Mouse (Mus musculus): ENCODE data around the gene Clk4.

The Clk4 gene

DNA sequence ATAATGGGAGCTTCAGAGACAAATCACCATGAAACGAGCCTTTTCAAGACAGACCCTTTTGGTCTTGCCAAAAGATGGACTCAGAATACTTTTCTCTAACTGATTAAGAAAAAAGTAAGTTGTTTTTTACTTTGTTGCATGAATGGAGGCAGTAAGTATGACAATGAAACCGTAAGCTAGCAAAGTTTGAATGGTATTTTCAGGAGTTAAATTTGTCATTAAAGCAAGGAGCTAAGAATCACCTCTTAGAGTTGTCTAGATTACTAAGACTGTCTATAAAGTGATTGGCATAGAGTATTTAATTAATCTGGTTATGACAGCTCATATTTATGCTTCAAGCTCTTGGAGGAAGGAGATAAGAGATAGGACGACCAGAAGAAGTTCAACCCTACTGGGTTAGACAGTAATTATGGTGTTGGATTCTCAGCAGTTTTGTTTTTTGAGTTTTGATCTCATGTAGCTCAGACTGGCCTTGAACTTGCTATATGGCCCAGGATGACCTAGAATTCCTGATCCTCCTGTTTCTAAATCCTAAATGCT lies at the start of gene Clk4:
Clk4 (plus strand) TSS at position 51 of the 540 bp plus-strand sequence.
- DNase-seq, result no peak

DNA sequence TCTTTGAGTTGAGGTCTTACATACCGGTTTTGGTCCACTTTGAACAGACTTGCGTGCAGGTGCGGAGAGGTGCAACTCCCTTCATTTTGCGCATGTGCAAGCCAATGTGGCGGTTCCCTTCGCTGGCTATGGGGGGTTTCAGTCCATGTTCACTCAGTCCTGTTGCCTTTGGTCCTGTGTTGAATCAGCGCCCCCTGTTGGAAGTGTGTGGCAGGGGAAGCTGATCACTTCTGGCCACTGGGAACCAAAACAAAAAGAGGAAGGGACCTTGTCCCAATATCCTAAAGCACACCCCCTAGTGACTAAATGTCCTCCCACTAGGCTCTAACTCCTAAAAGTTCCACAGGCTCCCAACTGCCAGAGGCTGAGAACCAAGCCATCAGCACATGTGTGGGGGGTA lies 47.5 kb upstream of the Clk4 start:
- no peak for DNase-seq

DNA sequence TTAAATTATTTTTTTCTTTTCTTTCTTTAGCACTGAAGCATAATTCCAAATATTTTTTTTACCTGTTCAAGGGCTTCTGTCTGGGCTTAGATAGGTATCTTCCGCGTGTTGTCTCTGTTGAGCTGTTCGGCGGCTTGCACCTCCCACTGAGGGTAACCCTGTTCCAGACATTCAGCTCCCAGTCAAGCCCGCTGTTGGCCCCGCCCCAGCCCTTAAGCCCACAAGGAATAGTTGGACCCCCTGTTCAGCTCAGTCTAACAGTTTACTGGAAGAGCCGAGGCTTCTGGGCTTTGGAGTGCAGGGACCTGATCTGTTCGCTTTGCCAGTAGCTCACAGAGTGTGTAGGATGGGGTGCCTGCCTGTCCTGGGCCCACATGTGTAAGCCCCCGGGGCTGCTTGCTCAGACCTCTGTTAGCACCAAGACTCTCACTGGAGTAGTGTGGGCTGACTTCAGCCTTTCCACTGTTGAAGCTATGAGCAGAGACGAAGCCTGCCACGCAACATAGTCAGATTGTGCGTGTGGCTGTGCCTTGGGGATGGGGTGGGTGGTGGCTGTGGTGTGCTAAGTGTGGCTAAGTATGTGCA lies 42.0 kb upstream of the Clk4 start:
- no peak for DNase-seq

DNA sequence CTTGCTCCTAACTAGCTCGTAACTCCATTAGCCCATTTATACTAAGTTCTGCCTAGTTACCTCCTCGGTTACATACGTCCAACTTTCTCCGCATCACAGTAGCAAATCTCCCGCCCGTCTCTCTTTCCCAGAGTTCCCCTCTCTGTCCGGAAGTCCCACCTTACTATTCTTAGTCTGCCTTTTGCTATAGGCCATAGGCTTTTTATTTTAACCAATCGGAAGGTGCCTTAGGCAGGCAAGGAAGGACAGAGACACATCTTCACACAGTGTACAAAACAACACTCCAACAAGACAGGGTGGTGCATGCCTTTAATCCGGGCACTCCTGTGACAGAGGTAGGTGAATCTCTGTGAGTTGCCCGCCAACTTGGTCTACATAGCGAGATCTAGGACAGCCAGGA lies 41.2 kb upstream of the Clk4 start, which contains the start of gene Gm12569:
Gm12569 (plus strand) TSS at position 166 of the 400 bp plus-strand sequence.
- DNase-seq, result no peak

DNA sequence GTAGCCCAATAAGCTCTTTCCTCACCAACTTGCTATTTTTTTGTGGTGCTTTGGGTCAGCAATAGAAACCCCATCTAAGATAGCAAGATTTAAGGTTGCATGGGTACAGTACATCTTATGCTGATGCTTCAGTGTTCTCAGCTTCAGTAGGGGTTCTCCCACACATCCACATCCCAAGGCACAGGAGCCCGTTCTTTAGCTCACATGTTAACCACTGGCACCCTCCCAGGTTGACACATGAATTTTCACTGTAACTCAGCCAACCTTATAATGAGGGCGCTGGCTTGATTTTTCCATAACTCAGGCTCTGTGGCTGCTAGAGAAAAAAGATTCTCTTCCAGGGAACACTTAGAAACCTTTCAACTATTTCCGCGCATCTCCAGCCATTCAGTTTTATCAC lies 34.4 kb upstream of the Clk4 start:
- DNase-seq, result no peak

DNA sequence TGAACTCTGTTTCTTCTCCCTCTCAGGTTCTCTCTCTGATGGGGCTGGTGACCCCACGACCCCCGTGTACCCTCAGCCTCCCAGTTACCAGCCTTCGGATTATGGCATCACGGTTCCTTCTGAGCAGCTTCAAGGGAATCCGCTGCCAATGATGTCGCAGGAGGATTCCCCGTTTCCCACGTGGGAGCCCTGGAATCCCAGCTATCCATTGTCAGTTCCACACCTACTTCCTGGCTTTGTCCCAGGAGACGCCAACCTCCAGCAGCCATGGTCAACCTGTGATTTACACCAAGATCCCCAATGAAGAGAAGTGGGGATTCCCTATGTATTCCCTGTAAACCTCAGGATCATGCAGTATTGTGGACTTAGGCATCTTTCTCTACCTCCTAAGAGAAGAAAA lies 26.9 kb upstream of the Clk4 start:
- DNase-seq, result no peak

DNA sequence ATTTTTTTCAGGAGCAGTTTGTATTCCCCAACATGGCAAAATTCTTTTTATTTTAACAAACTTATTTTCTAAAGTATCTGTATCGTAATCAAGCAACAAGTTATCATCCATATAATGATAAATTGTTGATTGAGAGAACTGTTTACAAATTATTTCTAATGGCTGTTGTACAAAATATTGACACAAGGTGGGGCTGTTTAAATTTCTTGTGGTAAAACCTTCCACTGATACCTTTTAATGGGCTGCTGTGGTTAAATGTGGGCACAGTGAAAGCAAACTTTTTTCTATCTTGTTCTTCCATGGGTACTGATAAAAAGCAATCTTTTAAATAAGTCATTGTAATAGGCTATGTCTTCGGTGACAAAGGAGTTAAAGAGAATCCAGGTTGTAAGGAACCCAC lies 18.6 kb upstream of the Clk4 start:
- no peak for DNase-seq

DNA sequence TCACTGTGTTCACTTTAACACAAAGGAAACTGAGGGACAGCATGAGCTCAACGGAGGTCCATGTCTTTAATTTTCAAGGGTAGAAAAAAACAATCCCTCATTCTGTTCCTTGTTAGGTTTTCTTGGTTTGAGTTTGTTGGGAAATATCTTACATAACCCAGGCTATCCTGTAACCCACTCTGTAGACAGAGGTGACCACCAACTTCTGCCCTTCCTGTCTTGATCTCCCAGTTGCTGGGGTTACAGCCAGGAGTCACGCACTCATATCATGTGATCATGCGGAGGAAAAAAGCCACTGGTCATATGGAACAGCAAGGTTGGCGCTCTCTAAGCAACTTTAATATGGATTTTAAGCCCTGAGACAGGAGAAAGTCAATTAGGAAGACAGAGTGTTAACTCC lies 4.5 kb upstream of the Clk4 start:
- no peak for DNase-seq

DNA sequence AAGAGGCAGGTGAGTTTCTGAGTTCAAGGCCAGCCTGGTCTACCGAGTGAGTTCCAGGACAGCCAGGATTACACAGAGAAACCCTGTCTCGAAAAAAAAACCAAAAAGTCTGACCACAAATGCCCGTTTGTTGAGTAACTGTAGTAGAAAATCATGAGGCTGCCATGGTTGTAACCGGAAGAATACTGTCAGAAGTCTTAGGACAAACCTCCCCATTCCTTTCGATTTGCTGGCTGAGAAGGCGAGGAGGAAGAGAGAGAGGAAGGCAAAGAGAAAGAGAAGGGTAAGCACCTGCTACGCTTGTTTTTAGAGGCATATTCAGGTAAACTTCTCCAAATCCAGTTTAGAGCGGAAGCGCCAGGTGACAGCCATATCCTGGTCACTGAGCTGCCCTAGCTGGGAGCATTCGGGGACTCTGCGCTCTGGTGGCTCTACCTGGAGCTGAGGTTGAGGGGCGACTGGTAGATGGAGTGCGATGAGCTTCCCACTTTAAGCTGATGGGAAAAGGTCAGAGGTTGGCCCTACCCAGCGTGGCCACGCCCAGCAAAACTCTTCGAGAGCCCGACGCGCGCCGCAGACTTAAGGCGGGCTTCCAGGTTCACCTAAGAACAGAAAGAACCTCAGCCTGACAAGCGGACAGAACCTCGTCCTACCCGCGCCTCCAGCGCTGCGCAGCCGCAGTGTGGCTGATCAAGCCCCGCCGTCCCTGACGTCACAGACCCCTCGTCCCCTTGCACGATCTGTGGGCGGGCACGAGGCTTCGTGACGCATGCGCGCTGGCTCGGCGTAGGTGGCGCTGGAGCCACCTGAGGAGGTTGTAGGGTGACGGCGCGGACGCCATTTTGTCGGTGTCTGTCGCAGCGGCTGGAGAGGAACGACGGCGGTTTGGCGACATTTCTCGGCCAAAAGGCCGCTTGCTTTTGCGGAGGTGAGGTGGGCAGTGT lies 1.1 kb downstream of the Clk4 start, which contains the start of gene BC049762:
BC049762 (minus strand) TSS at position 705 of the 944 bp plus-strand sequence.
- peak; percentile 99 for DNase-seq

DNA sequence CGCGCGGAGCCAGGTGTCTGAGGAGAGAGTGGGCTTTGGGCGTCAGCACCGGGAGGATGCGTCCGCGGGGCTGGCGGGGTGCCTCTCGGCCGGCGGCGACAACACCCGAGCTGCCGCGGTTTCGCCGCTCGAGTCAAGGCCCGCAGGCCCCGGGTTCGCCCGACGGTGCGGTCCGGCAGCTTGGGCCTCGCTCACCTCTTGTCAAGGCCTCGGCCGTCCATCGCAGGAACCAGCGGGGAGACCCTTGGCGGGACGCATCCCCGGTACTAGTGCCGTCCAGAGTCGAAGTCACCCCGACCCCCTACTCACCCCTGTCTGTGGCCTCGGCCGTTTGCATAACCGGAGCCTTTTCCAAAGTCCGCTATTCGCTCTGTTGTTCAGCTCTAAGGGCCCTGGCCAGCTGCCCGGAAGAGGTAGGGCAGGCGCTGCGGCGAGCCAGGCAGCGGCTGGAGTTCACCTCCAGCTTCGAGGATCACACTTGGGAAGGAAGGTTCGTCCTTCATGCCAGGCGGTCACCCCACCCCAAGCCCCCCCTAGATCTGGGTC lies 1.8 kb downstream of the Clk4 start:
- DNase-seq, result no peak

DNA sequence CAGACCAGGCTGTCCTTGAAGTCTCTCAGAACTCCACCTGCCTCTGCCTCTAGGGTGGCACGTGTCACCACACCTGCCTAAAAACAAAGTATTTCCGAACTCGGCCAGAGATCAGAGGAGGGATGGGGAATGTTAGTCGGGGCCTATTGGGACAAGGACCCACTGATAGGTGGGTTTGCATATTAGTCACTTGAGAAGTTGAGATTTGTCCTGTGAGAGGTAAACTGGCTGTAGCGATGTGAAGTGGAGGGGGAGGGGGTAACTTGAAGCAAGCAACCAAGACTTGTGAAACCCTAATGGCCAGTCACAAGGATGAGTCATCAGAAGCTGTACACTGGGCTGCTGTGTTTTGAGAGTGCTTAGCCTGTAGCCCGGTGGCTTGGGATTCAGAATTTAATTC lies 2.8 kb downstream of the Clk4 start:
- peak; percentile 6 to 26 for DNase-seq

DNA sequence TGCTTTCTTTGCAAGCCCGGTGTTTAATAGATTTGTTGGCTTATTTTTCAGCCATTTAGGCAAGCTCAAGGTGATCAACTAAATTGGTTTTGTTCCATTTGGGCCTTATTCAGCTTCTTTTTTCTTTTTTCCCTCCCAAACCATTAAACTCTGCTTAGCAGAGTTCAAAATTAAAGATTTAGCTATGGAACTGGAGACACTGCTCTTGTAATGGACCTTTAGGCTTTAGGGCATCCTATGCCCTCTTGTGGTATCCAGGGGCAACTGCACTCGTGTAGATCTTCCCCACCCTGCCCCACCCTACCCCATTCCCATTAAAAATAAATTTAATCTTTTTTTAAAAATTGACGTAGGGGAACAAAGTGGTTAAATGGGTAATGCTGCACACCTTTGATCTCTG lies 3.8 kb downstream of the Clk4 start:
- no peak for DNase-seq

DNA sequence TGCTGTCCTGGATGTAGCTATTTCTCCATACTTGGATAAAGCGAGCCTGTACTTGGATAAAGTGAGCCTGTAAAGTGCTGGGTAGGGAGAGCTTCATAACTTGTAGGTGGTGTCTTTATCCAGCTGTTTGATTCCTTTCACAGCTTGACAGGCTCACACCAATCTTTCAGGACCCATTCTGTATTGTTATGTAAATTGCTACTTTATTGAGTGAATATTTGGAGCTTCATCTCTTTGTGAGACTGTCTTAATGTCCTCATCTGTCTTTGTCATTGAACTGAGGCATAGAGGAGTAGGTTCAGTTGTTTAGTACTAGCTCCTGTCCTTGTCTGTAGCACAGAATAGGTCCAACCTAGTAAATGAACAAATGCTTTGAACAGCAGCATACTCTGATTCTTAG lies 12.9 kb downstream of the Clk4 start:
- no peak for DNase-seq

DNA sequence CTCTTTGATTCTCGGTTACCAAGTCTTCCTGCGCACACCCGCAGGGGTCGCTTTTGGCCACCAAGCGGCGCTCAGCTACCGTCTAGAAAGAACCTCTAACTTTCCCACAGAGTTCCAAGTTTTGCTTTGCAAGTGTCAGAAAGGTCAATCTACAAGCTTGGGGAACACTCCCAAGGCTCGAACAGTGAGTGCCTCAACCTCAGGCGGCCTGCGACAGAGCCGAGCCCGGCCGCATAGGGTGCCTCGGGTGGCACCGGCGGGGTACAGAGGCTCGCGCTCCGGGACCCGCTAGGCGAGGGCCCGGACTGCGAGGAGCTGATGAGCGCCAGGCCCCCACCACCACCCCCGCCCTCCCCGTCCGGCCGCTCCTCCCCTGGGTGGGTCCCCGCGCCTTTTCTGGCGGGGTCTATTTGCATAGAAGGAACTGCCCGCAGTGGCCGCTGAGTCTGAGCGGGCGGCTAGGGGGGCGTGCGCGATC lies 28.1 kb downstream of the Clk4 start, which contains the start of gene Col23a1:
Col23a1 (plus strand) TSS at position 357 of the 478 bp plus-strand sequence.
- peak; percentile 4 to 5 for DNase-seq

DNA sequence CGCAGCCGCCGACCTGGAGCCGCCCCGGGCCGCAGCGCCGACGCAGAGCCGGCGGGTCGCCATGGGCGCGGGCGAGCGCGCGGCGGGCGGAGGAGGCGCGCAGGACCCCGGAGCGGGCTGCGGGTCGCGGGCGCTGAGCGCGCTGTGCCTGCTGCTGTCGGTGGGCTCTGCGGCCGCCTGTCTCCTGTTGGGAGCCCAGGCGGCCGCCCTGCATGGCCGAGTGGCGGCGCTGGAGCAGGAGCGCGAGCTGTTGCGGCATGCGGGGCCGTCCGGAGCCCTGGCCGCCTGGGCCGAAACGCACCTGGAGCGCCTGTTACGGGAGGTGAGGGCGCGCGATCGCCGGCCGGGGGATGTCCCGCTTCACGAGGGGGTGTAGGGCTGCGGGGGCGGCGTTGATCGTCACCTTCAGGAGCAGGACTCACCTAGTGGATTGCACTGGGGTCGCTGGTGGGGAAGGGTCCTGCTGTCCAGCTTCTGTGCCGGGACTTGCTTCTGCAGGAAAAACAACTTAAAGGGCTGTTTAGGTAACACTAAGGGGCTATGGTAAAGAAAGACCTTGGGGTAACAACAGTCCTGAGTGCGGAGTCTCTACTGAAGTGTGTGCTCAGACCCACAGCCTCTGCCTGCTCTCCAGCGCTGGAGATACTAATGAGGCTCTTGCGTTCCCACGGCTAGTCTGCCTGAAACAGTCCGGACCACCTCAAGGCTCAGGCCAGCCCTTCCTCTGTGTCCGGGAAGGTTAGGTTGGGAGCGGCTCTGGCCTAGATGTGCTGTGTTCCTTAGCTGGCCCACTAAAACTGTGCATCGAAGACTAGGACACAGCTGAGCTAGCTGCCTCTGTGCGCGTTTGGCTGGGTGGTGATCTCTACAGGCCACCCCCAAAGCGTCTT lies 28.8 kb downstream of the Clk4 start:
- peak; percentile 5 for DNase-seq

DNA sequence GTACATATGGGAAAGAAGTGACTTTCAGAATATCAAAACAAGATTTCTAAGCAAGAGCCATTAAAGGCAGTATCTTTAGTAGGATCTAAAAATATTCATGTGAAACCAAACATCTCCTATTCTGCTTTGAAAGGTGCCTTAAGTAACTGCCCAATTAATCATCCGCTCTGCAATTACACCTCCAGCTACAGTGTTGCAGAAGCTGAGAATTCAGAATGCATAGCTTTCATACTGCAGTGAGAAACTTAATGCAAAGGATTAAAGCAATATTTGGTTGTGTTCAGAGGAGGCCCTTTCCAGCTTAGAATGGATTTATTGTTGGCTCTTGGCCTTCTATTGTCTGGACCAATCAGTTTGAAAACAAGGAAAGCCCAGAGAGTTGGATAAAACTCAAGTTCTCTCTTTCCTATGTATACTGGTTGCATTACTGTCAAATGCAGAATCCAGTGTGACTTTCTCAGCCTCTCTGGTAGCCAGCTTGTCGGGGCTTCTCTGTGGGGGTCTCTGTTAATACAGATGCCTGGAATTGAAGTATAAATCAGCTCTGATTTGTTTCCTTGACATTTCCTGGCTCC lies 32.5 kb downstream of the Clk4 start:
- no peak for DNase-seq

DNA sequence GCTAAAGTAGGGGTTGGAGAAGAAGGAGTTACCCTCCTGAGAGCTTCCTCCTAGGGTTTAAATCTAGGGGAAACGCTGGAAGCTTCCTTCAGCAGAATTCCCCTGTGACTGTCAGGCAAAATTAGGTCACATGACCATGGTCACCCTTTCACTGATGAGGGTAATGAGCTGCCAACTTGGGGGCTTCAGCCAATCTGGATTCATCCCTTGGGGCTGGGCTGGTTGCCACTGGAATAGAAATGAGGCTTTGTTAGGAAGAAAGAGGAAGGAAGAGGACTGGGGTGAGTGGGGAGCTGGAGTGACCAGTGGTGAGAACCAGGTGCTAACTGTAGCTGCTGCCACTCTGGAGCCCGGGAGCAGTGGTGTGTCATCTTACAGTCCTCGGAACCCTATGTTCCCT lies 34.2 kb downstream of the Clk4 start:
- no peak for DNase-seq

DNA sequence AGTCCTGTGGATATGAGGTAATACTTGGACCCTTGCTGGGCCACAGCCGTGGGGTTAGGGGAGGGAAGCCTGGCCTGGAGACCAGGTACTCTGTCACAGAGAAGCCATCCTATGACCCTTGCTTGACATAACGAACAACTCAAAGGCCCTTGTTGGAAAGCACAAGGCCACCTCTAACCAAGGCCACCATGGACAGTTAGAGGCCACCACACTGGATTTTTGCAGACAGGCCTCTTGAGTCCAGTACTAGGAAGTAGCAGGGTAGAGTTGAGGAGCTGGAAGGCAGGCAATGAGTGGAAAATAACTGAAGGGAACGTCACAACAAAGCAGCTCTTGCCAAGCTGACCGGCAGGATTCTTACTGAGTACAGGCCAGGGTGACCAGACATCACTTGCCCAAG lies 37.2 kb downstream of the Clk4 start:
- DNase-seq, result no peak

DNA sequence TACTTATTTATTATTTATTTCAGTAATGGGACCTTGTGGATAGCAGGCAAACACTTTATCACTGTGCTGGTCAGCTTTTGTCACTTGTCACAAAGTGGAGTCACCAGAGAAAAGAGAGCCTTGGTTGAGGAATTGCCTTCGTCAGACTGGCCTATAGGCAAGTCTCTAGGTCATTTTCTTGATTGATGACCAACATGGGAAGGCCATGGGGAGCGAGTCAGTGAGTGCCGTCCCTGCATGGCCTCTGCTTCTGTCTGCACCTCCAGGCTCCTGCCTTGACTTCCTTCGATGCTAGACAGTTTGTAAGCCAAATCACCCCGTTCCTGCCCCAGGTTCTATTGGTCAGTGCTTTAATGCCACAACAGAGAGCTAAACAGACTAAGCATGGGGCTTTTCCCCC lies 40.9 kb downstream of the Clk4 start:
- no peak for DNase-seq

DNA sequence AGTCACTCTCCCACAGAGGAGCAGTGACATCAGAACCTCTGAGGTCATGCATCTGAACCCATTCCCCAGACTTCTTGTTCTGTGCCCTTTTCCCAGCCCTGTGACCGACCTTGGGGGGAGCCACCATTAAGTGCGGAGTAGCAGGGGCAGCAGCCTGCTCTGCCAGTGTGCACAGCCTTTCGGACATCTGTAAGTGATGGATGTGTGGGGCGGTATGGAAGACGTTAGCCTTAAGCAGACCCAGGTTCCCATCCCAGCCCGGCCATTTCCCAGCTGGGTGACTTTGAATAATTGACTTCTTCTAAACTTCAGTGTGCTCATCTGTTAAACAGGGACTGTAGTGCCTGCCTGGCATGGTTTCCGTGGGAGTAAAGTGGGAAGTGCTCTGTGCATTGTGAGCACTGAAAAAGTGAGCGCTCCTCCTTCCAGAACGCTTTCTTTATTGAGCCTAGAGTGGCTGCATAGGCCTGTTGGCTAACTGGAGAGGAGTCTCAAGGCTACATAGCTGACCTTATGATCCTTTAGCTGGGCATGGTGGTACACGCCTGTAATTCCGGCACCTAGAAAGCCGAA lies 42.5 kb downstream of the Clk4 start:
- DNase-seq, result no peak

DNA sequence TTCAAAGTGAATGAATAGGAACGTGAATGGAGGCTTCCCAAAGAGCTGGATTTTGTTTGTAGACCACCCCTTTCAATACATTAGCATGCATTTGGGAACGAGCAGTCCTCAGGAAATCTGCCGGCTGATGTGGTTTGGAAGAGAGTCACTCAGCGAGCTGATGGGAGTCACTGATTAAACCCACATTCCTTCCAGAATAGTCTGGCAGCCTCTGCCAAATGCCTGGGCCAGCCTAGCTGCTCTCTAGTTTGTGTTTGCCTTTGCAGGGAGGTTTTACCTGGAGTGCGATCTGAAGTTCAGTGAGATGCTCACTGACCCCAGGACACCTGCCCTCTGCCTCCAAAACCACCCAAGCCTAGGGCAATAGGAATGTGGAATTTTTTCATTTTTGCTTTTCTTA lies 46.8 kb downstream of the Clk4 start:
- no peak for DNase-seq

DNA sequence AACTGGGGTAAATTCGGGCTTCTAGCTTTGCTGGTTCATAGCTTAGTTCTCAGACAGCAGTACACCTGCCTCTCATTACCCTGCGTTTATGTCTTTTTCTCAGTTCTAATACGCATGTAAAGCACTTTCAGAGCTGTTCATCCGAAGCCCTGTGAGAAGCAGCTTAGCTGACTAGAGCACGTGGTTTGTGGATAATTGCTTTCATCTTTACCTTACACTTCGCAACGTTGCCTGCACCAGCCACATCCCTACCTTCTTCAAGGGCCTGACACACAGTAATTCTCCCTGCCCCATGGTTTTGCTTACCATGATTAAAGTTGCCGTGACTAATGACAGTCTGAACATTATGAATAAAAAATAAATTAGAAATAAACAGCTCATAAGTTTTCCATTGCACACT lies 50.3 kb downstream of the Clk4 start:
- DNase-seq, result no peak
